Mouse (Mus musculus) ES-E14 (cell line): ENCODE data around the gene Wnt11. TPM values are rescaled to one million over a fixed set of nuclear protein-coding genes. Genes with fewer than 3 reads are reported as not detected.
A peak's percentile ranks its signal among the peaks of the same experiment; 100 is the strongest.

Experiments
- DNase-seq: peaks from one replicate; pipeline ENCODE4 v3.0.0-alpha.2; 2013; ENCODE audit warnings: low read depth, low spot score
- H3K27ac ChIP-seq: 2 replicates; pipeline ENCODE4 v1.5.1; 2012; ENCODE audit warnings: low read depth, mild to moderate bottlenecking, low read length, moderate library complexity, mixed read lengths; ENCODE audit not compliant: poor library complexity, insufficient read depth, severe bottlenecking
- H3K36me3 ChIP-seq: 2 replicates; pipeline ENCODE4 v1.6.1; 2012; ENCODE audit warnings: mild to moderate bottlenecking, low read length, moderate library complexity, mixed read lengths; ENCODE audit not compliant: control insufficient read depth, poor library complexity, insufficient read depth, severe bottlenecking
- H3K4me1 ChIP-seq, 2 experiments: fragments of 150-350 bp in 1 of 2; sonication (generic) in 1 of 2; 2 replicates each; pipeline ENCODE4 v1.6.1; 2012; ENCODE audit warnings: low read length in 2 of 2, mild to moderate bottlenecking in 1 of 2, mixed read lengths in 1 of 2; ENCODE audit not compliant: control insufficient read depth in 2 of 2, insufficient read depth in 2 of 2, poor library complexity in 1 of 2
- H3K4me3 ChIP-seq, 2 experiments: fragments of 150-350 bp in 1 of 2; sonication (generic) in 1 of 2; 2 replicates each; pipeline ENCODE4 v1.5.1; 2012; ENCODE audit warnings: low read length in 2 of 2, low read depth in 1 of 2, mild to moderate bottlenecking in 1 of 2, mixed read lengths in 1 of 2; ENCODE audit not compliant: insufficient read depth in 1 of 2, poor library complexity in 1 of 2, severe bottlenecking in 1 of 2
- H3K9ac ChIP-seq: 2 replicates; pipeline ENCODE4 v1.6.1; 2012; ENCODE audit warnings: low read depth, mild to moderate bottlenecking, low read length, mixed read lengths; ENCODE audit not compliant: poor library complexity, insufficient read depth, severe bottlenecking
- H3K9me3 ChIP-seq: fragments of 150-350 bp; sonication (generic); 2 replicates; pipeline ENCODE4 v1.6.1; 2012; ENCODE audit warnings: low read depth, mild to moderate bottlenecking, low read length; ENCODE audit not compliant: control insufficient read depth, insufficient read depth
- CHD2 ChIP-seq: IDR thresholded peaks from 2 replicates; pipeline ENCODE4 v1.6.1; 2014; ENCODE audit warnings: mild to moderate bottlenecking, low read depth, low read length, inconsistent platforms
- HCFC1 ChIP-seq: IDR thresholded peaks from 2 replicates; pipeline ENCODE4 v1.6.1; 2012; ENCODE audit warnings: low read length, inconsistent platforms, borderline replicate concordance; ENCODE audit not compliant: insufficient read depth
- MAFK ChIP-seq: IDR thresholded peaks from 2 replicates; pipeline ENCODE4 v1.6.1; 2014; ENCODE audit warnings: mild to moderate bottlenecking, low read depth, low read length, inconsistent platforms; ENCODE audit not compliant: insufficient read depth
- ZC3H11A ChIP-seq: IDR thresholded peaks from 2 replicates; pipeline ENCODE4 v1.6.1; 2012; ENCODE audit warnings: low read depth, mild to moderate bottlenecking, inconsistent platforms, low read length, borderline replicate concordance
- ZNF384 ChIP-seq: IDR thresholded peaks from 2 replicates; pipeline ENCODE4 v1.6.1; 2012; ENCODE audit warnings: low read depth, low read length, inconsistent platforms
- in situ Hi-C, 2 experiments: fragments of 600-800 bp; cut with MboI; formaldehyde crosslinking; loops; one replicate each; pipeline ENCODE4 v1.15.1; 2025; ENCODE audit warnings: low sequenced_read_pairs in 2 of 2, inconsistent platforms in 1 of 2; ENCODE audit not compliant: unreplicated experiment in 2 of 2
- total RNA-seq: library from RNA; depleted of rRNA; stranded (reverse); fragments of 300-350 nt; gene quantifications from 2 replicates; pipeline ENCODE4 v1.2.3, GENCODE M21; 2012

Gene Wnt11
- total RNA-seq, 1 experiment: 3.5 TPM

GRCm38 (mm10) chr7:98869070-98869469 lies 34.2 kb downstream of the Wnt11 start:
- no peak overlapping the region for H3K4me3 ChIP-seq
- H3K36me3 ChIP-seq: 0 out of 2 replicates have a peak, but pooled peaks cover 2% of the 10 kb centered on the region
- peaks cover 10 to 19% of the 10 kb centered on the region in 2 experiments; a peak in 3 of 4 replicates for H3K4me1 ChIP-seq
- H3K9me3 ChIP-seq: no peaks in the 10 kb centered on the region
- TF ChIP-seq ZC3H11A: no peak
- no peak for TF ChIP-seq CHD2
- no peak for TF ChIP-seq ZNF384
- no peak for TF ChIP-seq HCFC1
- TF ChIP-seq MAFK: no peak
- in situ Hi-C loops: no loop called here
- no peak for DNase-seq
- H3K9ac ChIP-seq: no peak overlapping the region
- no peak overlapping the region for H3K27ac ChIP-seq

DNA sequence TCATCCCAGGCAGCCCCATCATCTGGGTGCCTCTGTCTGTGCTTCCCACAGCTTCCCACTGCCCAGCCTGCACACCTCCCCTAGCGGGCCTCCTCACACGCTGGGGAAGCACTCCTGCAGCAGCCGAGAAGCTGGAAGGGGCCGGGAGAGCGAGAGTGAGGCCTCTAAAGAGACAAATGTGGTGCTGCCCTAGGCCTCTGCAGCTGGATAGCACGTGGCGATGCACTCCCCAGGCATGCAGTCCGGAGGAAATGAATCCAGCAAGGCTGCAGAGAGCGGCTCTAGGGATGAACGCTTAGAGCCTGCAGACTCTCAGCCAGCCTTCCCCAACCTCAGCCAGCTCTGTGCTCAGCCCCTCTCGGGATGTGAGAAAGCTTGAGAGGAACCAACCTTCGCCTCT lies 35.9 kb downstream of the Wnt11 start:
- in situ Hi-C loops: no loop called here
- Histone ChIP-seq H3K4me3 (no peak overlapping the region; a peak in 1 of 4 replicates), H3K36me3 (0 out of 2 replicates have a peak, but pooled peaks cover 2% of the 10 kb centered on the region), H3K9me3 (no peaks in the 10 kb centered on the region), H3K4me1 (peaks cover 10 to 25% of the 10 kb centered on the region in 2 experiments; a peak in 3 of 4 replicates), H3K27ac (no peak overlapping the region), H3K9ac (no peak overlapping the region)
- no peak for TF ChIP-seq MAFK
- no peak for TF ChIP-seq CHD2
- TF ChIP-seq ZNF384: no peak
- TF ChIP-seq HCFC1: no peak
- no peak for TF ChIP-seq ZC3H11A
- no peak for DNase-seq

GRCm38 (mm10) chr7:98871882-98872281 lies 37.0 kb downstream of the Wnt11 start:
- H3K36me3 ChIP-seq: 0 out of 2 replicates have a peak, but pooled peaks cover 2% of the 10 kb centered on the region
- no peak for DNase-seq
- H3K4me3 ChIP-seq: peak overlapping the region; percentile 37 to 46; a peak in 3 of 4 replicates
- peaks cover 11 to 28% of the 10 kb centered on the region in 2 experiments; a peak in 3 of 4 replicates for H3K4me1 ChIP-seq
- H3K27ac ChIP-seq: no peak overlapping the region
- no peaks in the 10 kb centered on the region for H3K9me3 ChIP-seq
- TF ChIP-seq HCFC1: no peak
- no peak for TF ChIP-seq MAFK
- TF ChIP-seq ZNF384: no peak
- TF ChIP-seq ZC3H11A: no peak
- TF ChIP-seq CHD2: no peak
- in situ Hi-C loops: no loop called here
- peak overlapping the region; percentile 49; the same call in 1 of the 2 replicates for H3K9ac ChIP-seq

DNA sequence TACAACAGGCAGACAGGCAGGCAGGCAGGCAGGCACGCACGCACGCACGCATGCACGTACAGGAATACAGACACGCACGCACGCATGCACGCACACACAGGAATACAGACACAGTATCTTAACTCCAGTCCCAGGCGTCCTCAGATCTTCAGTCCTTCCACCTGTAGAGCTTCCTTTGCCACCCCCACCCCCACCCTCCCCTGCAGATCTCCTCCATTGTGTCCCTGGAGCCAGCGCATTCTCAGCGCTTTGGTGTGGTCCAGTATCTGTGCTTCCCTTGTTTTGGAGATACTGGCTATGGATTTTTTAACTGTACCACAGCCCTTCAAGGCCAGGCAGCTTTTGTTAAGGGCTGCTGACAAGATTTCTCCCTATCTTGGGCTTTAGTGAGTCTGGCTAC lies 38.4 kb downstream of the Wnt11 start:
- no peak overlapping the region for H3K4me3 ChIP-seq
- DNase-seq: no peak
- peak overlapping the region; percentile 37; the same call in 1 of the 2 replicates for H3K9ac ChIP-seq
- in situ Hi-C loops: no loop called here
- 0 out of 2 replicates have a peak, but pooled peaks cover 2% of the 10 kb centered on the region for H3K36me3 ChIP-seq
- no peaks in the 10 kb centered on the region for H3K9me3 ChIP-seq
- peaks cover 11 to 25% of the 10 kb centered on the region in 2 experiments; a peak in 3 of 4 replicates for H3K4me1 ChIP-seq
- TF ChIP-seq ZC3H11A (no peak), ZNF384 (no peak), HCFC1 (no peak), MAFK (no peak), CHD2 (no peak)
- H3K27ac ChIP-seq: no peak overlapping the region; the same call in 1 of the 2 replicates

DNA sequence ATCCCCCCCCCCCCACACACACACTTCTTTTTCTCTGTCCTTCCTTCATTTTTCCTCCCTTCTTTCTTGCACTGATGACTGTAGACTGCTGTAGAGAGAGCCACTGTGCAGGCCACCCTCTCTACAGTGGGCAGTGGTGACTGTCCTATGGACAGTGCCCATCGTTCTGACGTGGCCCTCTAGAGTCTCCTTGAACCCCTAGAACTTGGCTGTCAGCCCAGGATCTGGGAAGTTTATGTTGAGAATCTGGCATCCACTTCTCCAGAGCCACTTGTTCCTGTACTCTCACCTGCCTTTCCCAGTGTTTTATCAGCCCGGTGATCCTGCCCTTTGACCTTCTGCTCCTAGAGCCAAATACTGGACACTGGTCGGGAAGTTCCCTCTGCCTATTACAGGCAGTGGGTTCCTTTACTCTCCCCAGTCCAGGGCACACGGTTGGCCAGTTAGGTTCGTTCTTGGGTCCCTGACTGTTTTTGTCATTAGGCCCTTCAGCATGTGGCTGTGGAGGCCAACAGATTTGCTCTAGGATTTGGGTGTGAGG lies 39.6 kb downstream of the Wnt11 start:
- H3K9ac ChIP-seq: no peak overlapping the region
- peaks cover 8 to 18% of the 10 kb centered on the region in 2 experiments; a peak in 3 of 4 replicates for H3K4me1 ChIP-seq
- DNase-seq: no peak
- in situ Hi-C loops: no loop called here
- H3K27ac ChIP-seq: no peak overlapping the region
- H3K9me3 ChIP-seq: no peaks in the 10 kb centered on the region
- 0 out of 2 replicates have a peak, but pooled peaks cover 2% of the 10 kb centered on the region for H3K36me3 ChIP-seq
- H3K4me3 ChIP-seq: no peak overlapping the region
- TF ChIP-seq HCFC1 (no peak), MAFK (no peak), CHD2 (no peak), ZNF384 (no peak), ZC3H11A (no peak)
